25 mouse cellular contexts compared by ENCODE assay signal in the genomic region with DNA sequence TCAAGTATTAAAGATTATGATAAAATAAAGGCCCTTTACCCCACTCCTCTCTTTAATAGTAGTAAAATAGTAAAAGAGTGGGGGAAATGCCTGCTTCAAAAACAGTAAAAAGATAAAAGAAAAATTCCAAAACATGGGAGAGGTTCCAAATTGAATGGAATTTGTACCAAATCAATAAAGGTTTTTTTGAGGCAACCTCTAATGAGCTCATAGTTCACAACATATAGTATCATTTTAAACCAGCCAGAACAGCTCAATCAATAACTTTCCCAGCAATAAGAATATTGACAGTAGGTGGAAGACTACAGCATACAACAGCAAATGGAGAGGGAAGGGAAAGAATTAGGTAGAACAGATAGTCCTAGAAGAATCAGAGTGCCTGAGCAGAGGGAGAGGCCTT.
"Had no signal": no experiment of that assay in that cellular context is flagged by ENCODE, and none has a peak within 500 bp of the region (broad histone marks: within the 10 kb centered on the region; RNA-seq: fewer than 3 reads in every experiment).

No protein-coding gene starts in this region.

- H3K36me3 ChIP-seq: heart, embryonic 13.5 days; heart, embryonic 15.5 days; hindbrain, embryonic 13.5 days; hindbrain, embryonic 15.5 days; kidney, embryonic 15.5 days; limb, embryonic 13.5 days; limb, embryonic 15.5 days; liver, embryonic 13.5 days; liver, embryonic 15.5 days had no signal

- H3K9me3 ChIP-seq: heart, embryonic 13.5 days; heart, embryonic 15.5 days; hindbrain, embryonic 13.5 days; hindbrain, embryonic 15.5 days; kidney, embryonic 15.5 days; limb, embryonic 13.5 days; limb, embryonic 15.5 days; liver, embryonic 13.5 days; liver, embryonic 15.5 days had no signal

- ATAC-seq: hindbrain, postnatal 0 days; intestine, embryonic 16.5 days had no signal

- H3K4me3 ChIP-seq: heart, adult 2 months; heart, embryonic 13.5 days; heart, embryonic 15.5 days; hindbrain, embryonic 13.5 days; hindbrain, embryonic 15.5 days; kidney, embryonic 15.5 days; limb, embryonic 13.5 days; limb, embryonic 15.5 days; liver, embryonic 13.5 days; liver, embryonic 15.5 days had no signal

- H3K27ac ChIP-seq: heart, adult 2 months; heart, embryonic 13.5 days; heart, embryonic 15.5 days; hindbrain, embryonic 13.5 days; hindbrain, embryonic 15.5 days; hindbrain, postnatal 0 days; kidney, embryonic 15.5 days; kidney, postnatal 0 days; limb, embryonic 13.5 days; limb, embryonic 15.5 days; liver, embryonic 13.5 days; liver, embryonic 15.5 days had no signal

- H3K27me3 ChIP-seq: heart, embryonic 13.5 days; heart, embryonic 15.5 days; hindbrain, embryonic 13.5 days; hindbrain, embryonic 15.5 days; kidney, embryonic 15.5 days; limb, embryonic 13.5 days; limb, embryonic 15.5 days; liver, embryonic 13.5 days; liver, embryonic 15.5 days had no signal

- H3K4me1 ChIP-seq: heart, embryonic 13.5 days; heart, embryonic 15.5 days; hindbrain, embryonic 13.5 days; hindbrain, embryonic 15.5 days; kidney, embryonic 15.5 days; limb, embryonic 15.5 days; liver, embryonic 13.5 days; liver, embryonic 15.5 days had no signal

- H3K4me2 ChIP-seq: heart, embryonic 11.5 days; heart, embryonic 13.5 days; heart, embryonic 15.5 days; hindbrain, embryonic 13.5 days; hindbrain, embryonic 15.5 days; kidney, embryonic 15.5 days; limb, embryonic 13.5 days; limb, embryonic 15.5 days; liver, embryonic 13.5 days; liver, embryonic 15.5 days had no signal

- DNase-seq: gastrocnemius, postnatal 14 days; gastrocnemius, postnatal 36 days; heart, adult 2 months; heart, postnatal 14 days; heart, postnatal 36 days; kidney, adult 11 months; kidney, adult 9 months; kidney, postnatal 14 days; kidney, postnatal 36 days; layer of hippocampus, adult 9-11 months; layer of hippocampus, postnatal 36 days; left cerebral cortex, postnatal 4 days; liver, embryonic 13.5 days had no signal

- H3K9ac ChIP-seq: heart, embryonic 13.5 days; heart, embryonic 15.5 days; hindbrain, embryonic 13.5 days; hindbrain, embryonic 15.5 days; kidney, embryonic 15.5 days; limb, embryonic 13.5 days; limb, embryonic 15.5 days; liver, embryonic 13.5 days; liver, embryonic 15.5 days had no signal
